Mouse (Mus musculus) splenic B cell, adult 2 months (primary cell): Measurements from ENCODE around the gene Lrtm2.

Experiments
- DNase-seq: peaks from one replicate; pipeline ENCODE4 v3.0.0-alpha.2; 2011; ENCODE audit warnings: low read depth, low spot score
- H3K27me3 ChIP-seq: 2 replicates; pipeline ENCODE4 v1.6.1; 2012; ENCODE audit warnings: mild to moderate bottlenecking, low read length, moderate library complexity, mixed read lengths; ENCODE audit not compliant: control insufficient read depth, poor library complexity, insufficient read depth, severe bottlenecking
- H3K36me3 ChIP-seq: 2 replicates; pipeline ENCODE4 v1.6.1; 2012; ENCODE audit warnings: mild to moderate bottlenecking, low read length, moderate library complexity, mixed read lengths; ENCODE audit not compliant: control insufficient read depth, poor library complexity, insufficient read depth, severe bottlenecking

The Lrtm2 gene

DNA sequence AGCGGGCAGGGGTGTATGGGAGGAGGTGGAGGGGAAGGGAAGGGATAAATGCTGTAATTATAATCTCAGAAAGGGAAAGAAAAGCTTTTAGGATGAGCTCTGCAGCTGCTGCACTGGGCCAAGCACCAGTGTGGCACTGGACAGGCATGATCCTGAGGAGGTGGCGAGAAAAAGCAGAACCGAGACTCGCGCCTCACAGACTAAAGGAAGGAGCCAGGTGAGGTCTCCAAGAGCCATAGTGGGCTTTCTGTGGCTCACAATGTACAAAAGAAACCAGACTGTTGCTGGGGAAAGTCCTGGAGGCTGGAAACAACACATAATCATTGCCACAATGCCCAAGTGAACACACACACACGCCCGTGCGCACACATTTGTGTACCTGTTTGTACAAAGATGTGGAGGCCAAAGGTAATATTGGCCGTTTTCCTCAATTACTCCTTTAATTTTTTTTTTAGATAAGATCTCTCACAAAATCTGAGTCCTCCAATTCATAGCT is 20.2 kb upstream of the Lrtm2 start:
- peak; percentile 27 for DNase-seq
- Histone ChIP-seq H3K27me3 (no peaks in the 10 kb centered on the region), H3K36me3 (peaks cover 2% of the 10 kb centered on the region; the same call in 1 of the 2 replicates)

DNA sequence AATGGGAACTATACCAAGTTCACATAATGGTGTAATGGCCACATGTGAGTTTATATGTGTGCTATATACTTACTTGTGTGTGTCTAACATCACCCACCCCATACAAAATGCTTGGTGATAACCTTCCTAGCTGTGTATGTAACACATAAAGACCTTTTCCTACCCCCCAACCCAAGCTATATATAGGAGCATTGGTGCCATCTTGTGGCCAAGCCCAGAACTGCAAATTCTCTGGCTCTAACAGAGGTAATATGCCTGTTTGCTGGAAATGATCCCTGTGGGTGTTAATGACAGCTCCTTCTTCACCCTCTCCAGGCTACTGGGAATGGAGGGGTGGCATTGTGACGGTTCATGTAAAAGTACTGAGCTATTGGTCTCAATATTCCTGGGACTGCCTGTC is 17.7 kb upstream of the Lrtm2 start:
- Histone ChIP-seq H3K27me3 (no peaks in the 10 kb centered on the region), H3K36me3 (no peaks in the 10 kb centered on the region)
- DNase-seq = peak; percentile 80

DNA sequence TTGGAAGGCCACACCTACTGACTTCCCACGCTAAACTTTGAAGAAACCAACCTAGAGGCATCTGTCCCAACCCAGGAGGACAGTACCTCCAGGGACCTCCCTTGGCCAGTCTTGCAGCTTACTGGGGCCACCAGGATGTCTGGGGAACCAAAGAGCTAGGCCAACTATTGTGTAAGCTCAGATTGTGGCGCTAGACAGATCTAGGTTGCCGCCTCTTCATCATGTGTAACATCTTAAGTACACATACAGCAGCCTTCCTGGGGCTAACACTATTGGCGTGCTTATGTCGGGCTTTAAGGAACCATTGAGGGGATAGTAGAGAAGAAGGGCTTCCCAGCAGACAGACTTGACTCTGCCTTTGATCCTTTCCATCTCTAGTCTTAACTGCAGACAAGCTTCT is 17.2 kb upstream of the Lrtm2 start:
- Histone ChIP-seq H3K27me3 (no peaks in the 10 kb centered on the region), H3K36me3 (no peaks in the 10 kb centered on the region)
- no peak for DNase-seq

DNA sequence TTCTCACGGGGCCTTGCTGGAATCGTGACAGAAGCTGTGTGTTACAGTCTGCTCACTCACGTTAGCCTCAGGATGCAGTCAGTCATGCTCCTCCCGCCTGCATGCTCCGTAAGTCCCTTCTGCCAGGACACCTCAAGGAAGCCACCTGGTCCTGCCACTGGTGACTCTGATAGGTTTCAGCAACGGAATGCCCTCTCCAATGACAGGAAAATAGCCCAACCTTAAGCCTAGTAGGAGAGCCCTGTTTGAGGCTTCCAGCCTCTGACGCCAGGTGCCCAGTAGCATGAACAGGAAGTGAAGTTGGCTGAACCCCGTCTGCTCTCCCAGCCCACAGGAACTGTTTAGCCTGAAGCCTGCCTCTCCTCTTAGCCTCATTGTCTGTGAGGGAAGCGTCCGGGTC is 15.7 kb upstream of the Lrtm2 start:
- no peaks in the 10 kb centered on the region for H3K27me3 ChIP-seq
- H3K36me3 ChIP-seq = no peaks in the 10 kb centered on the region
- DNase-seq = peak; percentile 38

DNA sequence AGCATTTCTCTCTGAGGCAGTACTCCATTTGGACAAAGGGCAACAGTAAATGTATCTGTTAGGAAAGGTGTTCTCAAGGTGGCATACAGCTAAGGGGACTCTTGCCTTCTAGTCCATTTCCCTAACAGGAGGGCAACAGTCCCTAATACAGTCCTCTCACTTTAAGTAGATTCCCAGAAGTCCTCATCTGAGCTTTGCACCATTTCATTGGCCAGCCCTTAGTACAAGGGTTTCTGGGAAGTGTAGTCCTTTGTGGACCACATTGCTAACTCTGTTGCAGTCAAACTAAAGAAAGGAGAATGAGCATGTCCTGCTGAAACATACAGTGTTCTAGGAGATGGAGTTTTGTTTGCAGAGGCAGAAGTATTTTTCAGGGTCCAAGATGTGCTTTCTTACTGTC is 10.8 kb upstream of the Lrtm2 start:
- DNase-seq = peak; percentile 34
- Histone ChIP-seq H3K27me3 (no peaks in the 10 kb centered on the region), H3K36me3 (no peaks in the 10 kb centered on the region)

DNA sequence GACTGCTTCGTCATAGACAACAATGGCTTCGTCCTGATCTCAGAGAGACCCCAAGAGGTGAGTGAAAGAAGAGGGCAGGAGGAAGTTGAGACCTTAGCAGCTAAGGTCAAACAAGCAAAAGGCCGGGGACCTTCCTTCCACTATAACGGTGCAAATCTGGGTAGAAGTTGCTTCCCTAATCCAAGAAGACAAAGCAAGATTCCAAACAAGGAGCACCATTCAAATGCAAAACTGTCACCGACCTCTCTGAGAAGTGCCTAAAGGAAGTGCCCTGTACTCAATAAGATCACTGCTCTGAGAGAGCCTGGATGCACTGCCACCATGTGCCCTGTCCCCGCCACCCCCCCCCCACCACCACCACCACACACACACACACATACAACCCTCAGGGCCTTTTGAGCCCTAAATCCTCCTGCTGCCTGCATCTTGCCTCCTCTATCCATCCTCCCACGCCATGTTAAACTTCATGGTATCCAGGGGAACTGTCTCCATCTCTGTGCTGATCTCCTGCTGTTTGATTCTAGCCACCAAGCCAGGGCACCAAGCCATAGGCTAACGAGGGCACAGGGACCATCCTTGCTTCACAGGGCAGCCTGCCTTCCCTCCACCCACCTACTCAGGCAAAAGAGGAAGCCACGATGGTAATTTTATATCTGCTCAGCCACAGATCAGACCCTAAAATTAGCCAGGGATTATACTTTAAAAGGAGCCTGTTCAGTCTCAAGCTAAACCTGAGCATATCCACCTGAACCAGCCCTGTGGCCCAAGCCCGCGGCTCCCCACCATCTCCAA is 7.8 kb upstream of the Lrtm2 start:
- DNase-seq = peak; percentile 15
- no peaks in the 10 kb centered on the region for H3K36me3 ChIP-seq
- H3K27me3 ChIP-seq = no peaks in the 10 kb centered on the region

DNA sequence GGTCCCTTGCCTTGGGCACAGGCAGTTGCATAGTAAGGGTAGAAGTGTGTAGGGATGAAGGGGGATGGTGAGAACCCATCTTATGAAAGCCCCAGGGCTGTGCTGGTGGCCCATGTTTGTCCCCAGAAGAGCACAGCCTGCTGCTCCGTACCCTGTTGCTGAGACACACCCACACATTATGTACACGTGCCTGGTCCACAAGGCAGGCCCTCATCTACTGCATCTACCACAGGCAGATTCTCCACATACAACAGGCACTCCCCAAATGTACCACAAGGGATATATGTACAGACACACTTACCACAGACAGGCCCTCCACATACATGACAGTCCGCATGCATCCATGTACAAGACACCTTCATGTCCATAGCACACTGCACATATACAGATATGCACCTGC is 6.7 kb upstream of the Lrtm2 start:
- Histone ChIP-seq H3K36me3 (no peaks in the 10 kb centered on the region), H3K27me3 (no peaks in the 10 kb centered on the region)
- DNase-seq = no peak

DNA sequence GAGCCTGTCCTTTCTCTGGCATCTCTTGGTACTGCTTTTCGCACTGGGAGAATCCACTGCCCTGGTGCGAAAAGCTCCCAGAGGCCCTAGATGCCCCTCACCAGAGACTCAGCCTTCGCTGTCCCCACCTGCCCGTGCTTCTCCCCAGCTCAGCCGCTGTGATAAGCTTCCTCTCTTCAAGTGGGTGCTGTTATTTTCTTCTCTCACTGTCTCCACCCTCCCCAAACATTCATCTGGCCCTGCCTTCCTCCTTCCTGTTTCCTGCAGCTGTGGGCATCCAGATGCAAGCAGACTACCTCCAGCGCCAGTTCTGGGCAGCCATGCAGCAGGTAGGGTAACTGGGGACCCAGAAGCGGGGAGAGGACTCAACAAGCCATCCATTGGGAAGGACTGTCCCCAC is 5.6 kb upstream of the Lrtm2 start:
- peak; percentile 30 for DNase-seq
- no peaks in the 10 kb centered on the region for H3K27me3 ChIP-seq
- no peaks in the 10 kb centered on the region for H3K36me3 ChIP-seq

DNA sequence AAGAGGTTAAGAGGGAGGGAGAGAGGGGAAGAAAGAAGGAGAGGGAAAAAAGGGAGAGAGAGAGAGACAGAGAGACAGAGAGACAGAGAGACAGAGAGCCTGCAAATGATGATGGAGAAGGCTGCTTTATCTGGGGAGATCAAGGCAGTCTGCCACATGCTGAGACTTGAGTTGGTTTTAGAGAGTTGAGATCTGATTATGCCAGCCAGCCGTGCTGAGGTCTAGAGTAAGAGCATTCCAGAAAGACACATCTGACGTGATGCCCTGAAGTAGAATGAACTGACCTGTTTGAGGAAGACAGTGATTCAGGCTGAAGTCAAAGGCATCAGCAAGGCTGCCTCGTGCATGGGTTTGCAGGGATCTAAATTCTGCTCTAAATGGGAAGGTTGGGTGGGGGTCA is 3.3 kb upstream of the Lrtm2 start:
- H3K27me3 ChIP-seq = peaks cover 1% of the 10 kb centered on the region; the same call in 1 of the 2 replicates
- H3K36me3 ChIP-seq = no peaks in the 10 kb centered on the region
- DNase-seq = no peak

DNA sequence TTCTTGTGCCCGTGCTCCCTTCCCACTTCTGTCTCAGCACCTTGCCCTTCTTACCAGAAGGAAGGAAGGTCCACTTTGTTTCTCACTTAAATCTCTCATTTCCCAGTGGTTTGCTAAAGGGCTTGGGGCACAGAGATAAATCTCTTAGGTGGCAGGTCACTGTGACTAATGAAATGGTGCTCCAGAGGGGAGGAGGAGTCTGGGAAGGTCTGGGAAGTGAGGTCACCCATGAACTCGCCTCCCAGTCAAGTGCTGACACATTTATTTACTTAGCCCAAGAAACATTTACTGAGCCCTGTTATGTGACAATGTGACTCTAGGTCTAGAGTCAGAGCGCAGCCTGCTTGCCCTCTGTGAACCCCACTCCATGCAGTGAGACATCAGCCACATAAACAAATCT is 2.6 kb upstream of the Lrtm2 start:
- no peak for DNase-seq
- peaks cover 1% of the 10 kb centered on the region; the same call in 1 of the 2 replicates for H3K27me3 ChIP-seq
- no peaks in the 10 kb centered on the region for H3K36me3 ChIP-seq

DNA sequence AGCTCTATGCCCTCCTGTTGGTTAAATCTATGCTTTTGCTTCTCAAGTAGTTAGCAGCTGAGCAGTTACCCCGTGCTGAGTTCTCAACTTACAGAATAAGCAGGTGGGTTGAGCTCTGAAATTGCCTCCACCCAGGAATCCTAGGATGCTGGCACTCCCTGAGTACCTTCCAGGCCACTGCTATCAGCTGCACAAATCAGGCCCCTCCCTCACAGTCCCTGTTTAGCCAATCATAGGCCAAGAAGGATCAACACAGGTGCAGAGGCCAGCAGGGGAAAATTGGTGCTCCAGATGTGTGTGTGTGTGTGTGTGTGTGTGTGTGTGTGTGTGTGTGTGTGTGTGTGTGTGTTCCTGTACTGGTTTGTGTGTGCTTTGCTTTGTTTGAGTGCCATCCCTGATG is 1.5 kb upstream of the Lrtm2 start:
- H3K36me3 ChIP-seq = no peaks in the 10 kb centered on the region
- no peak for DNase-seq

DNA sequence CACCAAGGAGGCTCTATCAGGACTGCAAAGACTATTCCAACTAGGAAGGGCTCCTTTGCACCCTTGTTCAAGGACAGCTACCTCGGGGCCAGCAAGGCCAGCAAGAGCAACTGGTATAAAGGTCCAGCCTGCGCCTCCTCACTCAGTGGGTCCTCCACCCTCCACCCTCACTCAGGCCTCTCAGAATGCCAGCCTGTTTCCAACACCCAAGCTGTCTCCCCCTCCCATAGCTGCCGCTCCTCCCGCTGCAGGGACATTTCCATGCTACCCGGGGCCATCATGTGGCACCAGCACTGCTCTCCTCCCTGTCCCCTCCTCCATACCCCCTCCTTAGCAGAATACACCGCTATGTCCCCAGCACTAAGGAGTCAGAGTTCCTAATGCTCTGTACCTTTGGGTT is 630 bp downstream of the Lrtm2 start:
- H3K36me3 ChIP-seq = no peaks in the 10 kb centered on the region
- peaks cover 1% of the 10 kb centered on the region; the same call in 1 of the 2 replicates for H3K27me3 ChIP-seq
- no peak for DNase-seq

More for the DNA sequence above, 1.5 kb upstream of the Lrtm2 start:
- H3K27me3 ChIP-seq = peaks cover 1% of the 10 kb centered on the region; the same call in 1 of the 2 replicates

DNA sequence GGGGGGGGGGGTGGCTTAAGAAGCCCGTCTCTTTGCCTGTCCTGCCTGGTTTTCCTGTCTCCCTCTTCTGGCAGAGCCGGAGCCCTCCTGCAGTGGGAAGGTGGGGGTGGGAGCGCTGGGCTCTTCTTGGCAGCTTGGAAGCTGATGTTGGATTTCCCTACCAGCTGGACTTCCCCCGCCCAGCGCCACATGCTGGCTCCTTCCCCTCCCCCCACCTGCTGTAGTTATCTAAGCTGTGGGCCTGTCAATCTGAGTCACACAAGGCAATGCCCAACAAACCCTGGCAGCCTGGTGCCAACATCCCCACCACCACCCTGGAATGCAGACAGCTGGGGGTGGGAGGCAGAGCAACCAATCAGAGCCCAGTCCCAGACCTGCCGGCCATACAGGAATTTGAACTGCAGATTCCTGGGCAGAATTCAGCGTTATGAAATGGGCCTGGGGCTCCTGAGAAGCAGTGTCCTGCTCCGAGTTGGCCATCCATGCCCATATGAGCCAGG is 1.3 kb downstream of the Lrtm2 start:
- Histone ChIP-seq H3K27me3 (peaks cover 1% of the 10 kb centered on the region; the same call in 1 of the 2 replicates), H3K36me3 (no peaks in the 10 kb centered on the region)
- DNase-seq = no peak

DNA sequence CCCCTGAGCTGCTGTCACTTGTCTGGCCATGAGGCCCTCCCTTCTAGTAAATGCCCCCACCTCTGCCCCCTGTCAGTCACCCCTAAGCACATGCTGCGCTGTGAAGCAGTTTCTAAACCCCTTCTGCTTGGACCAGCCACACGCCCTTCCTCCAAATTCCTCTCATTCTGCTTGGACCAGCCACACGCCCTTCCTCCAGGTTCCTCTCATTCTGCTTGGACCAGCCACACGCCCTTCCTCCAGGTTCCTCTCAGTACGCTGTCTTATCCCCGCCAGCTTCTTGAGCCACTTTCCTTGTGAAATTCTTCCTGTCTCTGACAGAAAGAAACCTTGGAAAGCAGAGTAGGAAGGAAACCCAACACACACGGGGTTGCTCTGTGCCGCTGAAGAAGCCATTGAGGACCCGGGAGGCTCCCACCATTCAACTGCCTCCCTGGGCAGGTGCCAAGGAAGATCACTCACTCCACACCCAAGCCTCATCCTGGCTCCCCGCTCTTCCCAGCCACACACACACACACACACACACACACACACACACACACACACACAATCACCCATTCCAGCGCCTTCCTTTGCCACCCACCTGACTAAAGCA is 1.9 kb downstream of the Lrtm2 start:
- Histone ChIP-seq H3K36me3 (no peaks in the 10 kb centered on the region), H3K27me3 (peaks cover 1% of the 10 kb centered on the region; the same call in 1 of the 2 replicates)
- no peak for DNase-seq

DNA sequence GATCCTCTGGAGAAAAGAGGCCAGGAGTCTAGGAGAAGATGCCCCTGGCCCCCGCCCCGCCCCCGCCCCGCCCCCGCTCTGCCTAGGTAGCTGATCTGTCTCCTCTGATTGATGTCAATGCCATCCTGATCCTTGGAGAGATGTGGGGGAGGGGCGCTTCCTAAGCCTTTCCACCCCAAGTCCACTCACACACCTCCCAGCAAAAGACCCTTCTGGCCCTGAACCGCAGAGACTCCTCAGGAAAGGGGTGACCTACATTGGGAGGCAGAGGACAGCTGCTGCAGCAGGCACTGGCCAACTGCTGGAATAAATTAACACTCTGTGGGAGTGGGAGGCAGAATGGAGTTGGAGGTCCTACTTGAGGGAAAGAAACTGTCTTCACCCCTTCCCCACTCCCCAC is 4.0 kb downstream of the Lrtm2 start:
- Histone ChIP-seq H3K27me3 (peaks cover 1% of the 10 kb centered on the region; the same call in 1 of the 2 replicates), H3K36me3 (no peaks in the 10 kb centered on the region)
- DNase-seq = no peak
